Mouse (Mus musculus) left cerebral cortex, adult 11 months (tissue): ENCODE measurements around the gene Stc2.

Source experiments
- DNase-seq: peaks from one replicate; pipeline ENCODE4 v3.0.0; 2022; ENCODE audit warnings: low spot score

Stc2 gene

GRCm38 (mm10) chr11:31369648-31370286 is at the start of gene Stc2:
Gene Stc2 (minus strand): TSS chr11:31370074.
- no peak for DNase-seq

GRCm38 (mm10) chr11:31417071-31417470 is 47.2 kb upstream of the Stc2 start:
- DNase-seq, result no peak

GRCm38 (mm10) chr11:31412376-31412775 is 42.5 kb upstream of the Stc2 start:
- no peak for DNase-seq

GRCm38 (mm10) chr11:31406736-31407135 is 36.9 kb upstream of the Stc2 start:
- DNase-seq, result no peak

- no peak for DNase-seq
Measured at GRCm38 (mm10) chr11:31403080-31403479, 33.2 kb upstream of the Stc2 start.

GRCm38 (mm10) chr11:31398604-31399003 is 28.7 kb upstream of the Stc2 start:
- DNase-seq, result no peak

GRCm38 (mm10) chr11:31396638-31397417 is 27.0 kb upstream of the Stc2 start:
- DNase-seq, result no peak

- DNase-seq, result no peak
Measured at GRCm38 (mm10) chr11:31394026-31394425, 24.2 kb upstream of the Stc2 start.

GRCm38 (mm10) chr11:31392340-31392739 is 22.5 kb upstream of the Stc2 start:
- no peak for DNase-seq

- no peak for DNase-seq
Measured at GRCm38 (mm10) chr11:31388890-31389289, 19.0 kb upstream of the Stc2 start.

- no peak for DNase-seq
Measured at GRCm38 (mm10) chr11:31387526-31387925, 17.7 kb upstream of the Stc2 start.

GRCm38 (mm10) chr11:31386571-31386970 is 16.7 kb upstream of the Stc2 start:
- no peak for DNase-seq

GRCm38 (mm10) chr11:31383968-31384367 is 14.1 kb upstream of the Stc2 start:
- DNase-seq, result no peak

GRCm38 (mm10) chr11:31382145-31382544 is 12.3 kb upstream of the Stc2 start:
- no peak for DNase-seq

GRCm38 (mm10) chr11:31373438-31373837 is 3.6 kb upstream of the Stc2 start:
- no peak for DNase-seq

GRCm38 (mm10) chr11:31372206-31372605 is 2.3 kb upstream of the Stc2 start:
- no peak for DNase-seq

GRCm38 (mm10) chr11:31371256-31371838 is 1.5 kb upstream of the Stc2 start:
- no peak for DNase-seq

- no peak for DNase-seq
Measured at GRCm38 (mm10) chr11:31370436-31371230, 759 bp upstream of the Stc2 start.

- DNase-seq, result no peak
Measured at GRCm38 (mm10) chr11:31368965-31369647, 768 bp downstream of the Stc2 start.

GRCm38 (mm10) chr11:31368252-31368964 is 1.5 kb downstream of the Stc2 start:
- no peak for DNase-seq

GRCm38 (mm10) chr11:31366827-31367226 is 3.0 kb downstream of the Stc2 start:
- DNase-seq, result no peak
